Mouse (Mus musculus) thymus, postnatal 10 days (tissue): ENCODE data around the gene Ssc4d.

Source experiments
- DNase-seq, 2 experiments: peaks; one replicate each; pipeline ENCODE4 v3.0.0; 2021; ENCODE audit warnings: low spot score in 2 of 2

Ssc4d gene

DNA sequence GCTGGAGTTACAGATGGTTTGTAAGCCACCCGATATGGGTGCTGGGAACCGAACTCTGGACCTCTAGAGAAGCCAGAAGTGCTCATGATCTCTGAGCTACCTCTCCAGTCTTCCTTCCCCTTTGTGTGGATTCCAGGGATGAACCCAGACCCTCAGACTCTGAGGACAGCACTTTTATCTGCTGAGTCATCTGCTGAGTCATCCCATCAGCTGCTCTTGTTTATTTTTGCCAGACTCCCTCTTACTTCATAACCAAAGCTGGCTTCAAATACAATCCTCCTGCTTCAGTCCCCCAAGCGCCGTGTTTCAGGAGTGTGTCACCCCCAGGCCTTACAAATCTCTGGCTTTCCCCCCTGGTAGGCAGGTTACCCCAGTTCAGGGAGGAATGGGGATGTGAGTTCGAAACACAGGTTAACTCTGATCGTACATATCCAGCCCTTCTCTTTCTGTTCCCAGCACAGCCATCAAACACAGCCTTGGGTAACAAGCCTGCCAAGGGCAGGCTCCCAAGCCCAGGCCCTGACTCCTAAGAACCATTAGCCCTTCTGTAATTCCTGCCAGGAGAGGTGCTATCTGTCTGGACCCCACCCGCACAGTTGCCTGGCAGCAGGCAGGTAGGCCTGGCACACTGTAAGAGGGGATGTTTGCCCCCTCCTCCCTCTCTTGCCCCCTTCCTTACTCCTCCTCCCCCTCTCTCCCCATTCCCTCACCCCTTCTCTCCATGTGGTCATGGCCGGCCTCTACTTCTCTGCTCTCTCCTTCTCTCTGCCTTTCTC lies 1.8 kb upstream of the Ssc4d start:
- no peak for DNase-seq

DNA sequence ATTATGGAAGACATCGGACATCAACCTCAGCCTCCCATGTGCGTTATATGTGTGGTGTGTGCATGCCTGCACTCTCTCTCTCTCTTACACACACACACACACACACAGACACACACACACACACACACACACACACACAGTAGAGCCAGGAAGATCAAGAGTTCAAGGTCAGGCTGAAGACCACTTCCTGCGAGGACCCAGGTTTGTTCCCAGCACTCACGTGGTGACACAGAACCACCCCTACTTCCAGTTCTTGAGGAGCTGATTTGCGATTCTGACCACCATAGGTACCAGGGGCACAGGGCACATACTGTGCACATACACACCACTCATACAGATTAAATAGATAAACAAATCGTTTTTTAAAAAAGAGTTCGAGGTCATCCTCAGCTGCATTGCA lies 2.5 kb downstream of the Ssc4d start:
- no peak for DNase-seq

DNA sequence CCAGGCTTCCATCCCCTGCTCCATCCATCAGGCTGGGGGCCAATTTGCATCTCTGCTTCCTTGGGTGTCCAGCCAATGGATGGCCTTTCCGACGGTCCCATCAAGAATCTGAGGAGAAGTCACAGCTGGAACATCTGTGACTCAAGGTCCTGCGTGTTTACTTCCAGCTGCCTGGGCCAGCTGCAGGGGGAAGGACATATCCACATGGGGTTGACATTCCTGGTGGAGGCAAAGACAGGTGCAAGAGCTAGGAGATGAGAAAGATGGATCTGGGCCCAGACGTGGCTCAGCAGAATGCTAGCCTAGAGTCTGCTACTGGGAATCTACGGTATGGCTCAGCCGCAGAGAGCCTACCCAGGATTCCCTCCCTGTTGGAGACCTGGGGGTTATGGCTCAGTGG lies 4.1 kb downstream of the Ssc4d start:
- DNase-seq: no peak

DNA sequence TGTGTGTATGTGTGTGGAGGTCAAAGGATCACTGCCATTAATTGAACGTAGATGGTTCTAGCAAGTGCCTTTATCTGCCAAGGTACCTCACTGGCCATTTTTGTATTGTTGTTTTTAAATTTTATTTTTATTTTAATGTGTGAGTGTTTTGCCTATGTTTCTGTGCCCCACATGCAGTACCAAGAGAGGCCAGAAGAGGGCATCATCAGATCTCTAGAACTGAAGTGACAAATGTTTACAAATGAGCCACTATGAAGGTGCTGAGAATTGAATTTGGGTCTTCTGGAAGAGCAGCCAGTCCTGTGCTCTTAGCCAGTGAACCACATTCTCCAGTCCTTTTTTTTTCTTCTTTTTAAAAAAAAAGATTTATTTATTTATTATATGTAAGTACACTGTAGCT lies 5.5 kb downstream of the Ssc4d start:
- DNase-seq: peak; percentile 48 to 75

DNA sequence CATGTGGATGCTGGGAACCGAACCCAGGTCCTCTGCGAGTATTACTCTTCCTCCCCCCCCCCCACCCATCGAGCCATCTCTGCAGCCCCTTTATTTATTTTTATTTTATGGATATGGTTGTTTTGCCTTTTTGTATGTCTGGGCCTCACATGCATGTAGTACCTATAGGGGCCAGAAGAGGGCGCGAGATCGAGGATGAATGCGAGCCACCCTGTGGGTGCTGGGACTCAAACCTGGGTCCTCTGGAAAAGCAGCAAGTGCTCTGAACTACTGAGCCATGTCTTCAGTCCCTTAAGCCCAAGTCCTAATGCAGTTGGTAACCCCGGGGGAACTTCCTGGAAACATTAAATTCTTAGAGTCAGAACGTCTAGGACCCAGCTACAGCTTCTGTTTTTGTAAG lies 7.5 kb downstream of the Ssc4d start:
- DNase-seq: peak in 1 of 2 experiments; percentile 34

DNA sequence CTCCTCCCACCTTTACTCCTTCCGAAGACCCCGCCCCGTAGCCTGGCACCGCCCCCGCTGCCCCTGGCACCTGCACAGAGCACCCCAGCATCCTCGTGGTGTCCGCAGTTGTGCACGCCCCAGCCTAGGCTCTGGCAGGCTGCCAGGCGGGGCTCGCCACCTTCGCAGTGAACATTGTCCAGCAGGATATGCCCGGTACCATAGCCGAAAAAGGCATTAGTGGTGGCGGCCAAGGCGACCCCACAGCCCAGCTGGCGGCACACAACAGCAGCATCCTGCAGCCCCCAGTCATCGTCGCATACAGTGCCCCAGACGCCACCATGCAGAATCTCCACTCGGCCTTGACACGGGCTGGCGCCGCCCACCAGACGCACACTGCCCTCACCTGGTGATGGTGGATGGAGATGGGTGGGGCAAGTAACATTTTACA lies 8.8 kb downstream of the Ssc4d start:
- DNase-seq: no peak

DNA sequence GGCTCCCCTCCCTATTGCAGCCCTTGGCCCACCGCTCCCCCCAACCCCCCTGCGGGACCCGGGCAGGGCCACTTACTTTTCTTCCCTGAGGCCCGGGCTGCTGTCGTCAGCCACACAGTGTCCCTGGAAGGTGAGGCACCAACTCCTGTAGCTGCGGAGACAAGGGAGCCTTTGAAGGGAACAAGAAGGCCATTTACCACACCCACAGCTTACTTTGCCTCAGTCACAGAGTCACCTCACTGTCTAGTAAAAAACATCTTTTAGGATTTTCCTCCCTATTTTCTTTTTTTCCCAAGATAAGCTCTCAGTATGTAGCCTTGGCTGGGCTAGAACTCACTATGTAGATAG lies 11.1 kb downstream of the Ssc4d start:
- DNase-seq: no peak

DNA sequence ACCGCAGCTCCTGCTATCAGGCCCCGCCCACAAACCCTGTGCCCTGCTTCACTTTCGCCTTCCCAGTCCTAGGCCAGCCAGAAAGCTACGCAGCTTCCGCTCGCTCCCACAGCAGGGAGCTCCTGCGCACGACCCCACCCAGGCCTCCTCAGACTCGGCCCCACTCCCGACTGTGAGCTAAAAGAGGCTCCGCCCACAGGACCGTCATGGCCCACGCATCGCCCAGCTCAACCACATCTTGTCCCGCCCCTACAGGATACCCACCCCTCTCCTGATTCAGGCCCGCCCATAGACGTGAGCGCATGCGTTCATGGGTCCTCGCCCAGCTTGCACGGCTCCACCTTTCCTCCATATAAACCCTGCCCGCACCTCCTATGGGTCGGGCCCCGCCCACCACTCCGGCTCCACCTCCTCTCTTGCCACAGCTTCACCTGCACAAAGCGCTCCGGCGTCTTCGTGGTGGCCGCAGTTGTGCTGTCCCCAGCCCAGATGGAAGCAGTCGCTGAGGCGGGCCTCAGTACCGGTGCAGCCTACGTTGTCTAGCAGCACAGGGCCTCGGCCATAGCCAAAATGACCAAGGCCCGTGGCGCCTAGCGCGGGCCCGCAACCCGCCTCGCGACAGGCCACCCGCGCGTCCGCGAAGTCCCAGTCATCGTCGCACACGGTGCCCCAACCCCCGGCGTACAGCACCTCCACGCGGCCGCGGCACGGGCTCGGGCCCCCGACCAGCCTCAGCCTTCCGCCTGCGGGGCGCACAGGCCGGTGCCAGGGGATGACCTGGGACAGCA lies 11.6 kb downstream of the Ssc4d start:
- DNase-seq: peak; percentile 97 to 99

DNA sequence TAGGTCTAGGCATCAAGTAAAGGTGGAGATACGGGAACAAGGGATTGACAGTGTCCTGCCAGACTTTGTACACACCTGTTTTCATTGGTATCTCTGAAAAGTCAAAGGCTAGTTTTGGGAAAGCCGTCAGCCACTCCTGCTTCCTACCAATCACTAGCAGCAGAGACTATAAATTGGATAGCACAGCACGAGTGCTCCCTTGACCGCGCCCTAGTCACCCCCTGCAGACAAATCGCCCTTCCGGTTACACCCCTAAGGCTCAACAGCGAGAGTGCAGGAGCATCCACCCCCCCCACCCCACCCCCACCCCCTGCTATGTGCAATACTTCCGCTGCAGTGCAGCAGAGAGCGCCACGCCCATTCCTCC lies 12.2 kb downstream of the Ssc4d start:
- no peak for DNase-seq

DNA sequence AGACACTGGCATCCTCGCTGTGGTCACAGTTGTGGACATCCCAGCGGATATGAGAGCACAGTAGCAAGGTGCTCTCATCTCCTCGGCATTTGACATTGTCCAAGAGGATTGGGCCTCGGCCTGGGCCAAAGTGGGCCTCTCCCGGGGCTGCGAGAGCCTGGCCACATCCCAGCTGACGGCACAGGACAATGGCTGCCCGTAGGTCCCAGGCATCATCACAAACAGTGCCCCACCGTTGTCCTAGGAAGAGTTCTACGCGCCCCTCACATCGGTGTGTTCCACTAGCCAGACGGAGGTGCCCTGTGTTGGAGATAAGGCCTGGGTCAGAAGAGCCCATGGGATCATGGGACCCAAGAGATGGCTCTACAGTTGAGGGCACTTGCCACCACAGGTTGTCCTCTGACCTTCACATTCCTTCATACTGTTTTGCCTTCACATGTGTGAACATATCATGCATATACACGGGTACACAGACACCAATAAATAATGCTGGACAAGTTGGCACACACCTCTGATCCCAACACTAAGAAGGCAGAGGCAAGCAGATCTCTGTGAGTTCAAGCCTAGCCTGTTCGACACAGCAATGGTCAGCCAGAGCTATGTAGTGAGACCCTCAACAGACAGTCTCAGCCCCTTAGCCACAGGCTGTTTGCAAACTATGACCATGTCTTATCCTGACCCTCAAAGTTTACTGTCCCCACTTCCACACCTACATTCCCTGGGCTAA lies 13.3 kb downstream of the Ssc4d start:
- no peak for DNase-seq

DNA sequence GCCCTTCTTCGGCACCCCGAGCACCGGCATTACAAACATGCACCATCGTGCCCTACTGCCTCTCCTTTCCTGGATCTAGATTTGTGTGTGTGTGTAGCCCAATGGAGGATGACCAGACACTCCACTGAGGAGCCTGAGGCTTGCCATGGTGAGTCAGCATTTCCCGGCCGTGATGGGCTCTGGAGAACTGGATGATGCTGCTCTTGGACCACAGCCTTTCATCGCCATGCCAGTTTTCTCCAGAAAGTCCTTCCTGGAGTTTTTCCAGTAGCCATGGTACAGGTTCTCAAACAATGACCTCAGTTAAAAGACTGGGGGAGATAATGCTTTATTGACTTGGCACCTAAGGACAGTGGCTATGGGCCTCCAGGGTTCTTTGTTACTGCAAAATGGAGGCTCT lies 14.4 kb downstream of the Ssc4d start:
- DNase-seq: no peak

DNA sequence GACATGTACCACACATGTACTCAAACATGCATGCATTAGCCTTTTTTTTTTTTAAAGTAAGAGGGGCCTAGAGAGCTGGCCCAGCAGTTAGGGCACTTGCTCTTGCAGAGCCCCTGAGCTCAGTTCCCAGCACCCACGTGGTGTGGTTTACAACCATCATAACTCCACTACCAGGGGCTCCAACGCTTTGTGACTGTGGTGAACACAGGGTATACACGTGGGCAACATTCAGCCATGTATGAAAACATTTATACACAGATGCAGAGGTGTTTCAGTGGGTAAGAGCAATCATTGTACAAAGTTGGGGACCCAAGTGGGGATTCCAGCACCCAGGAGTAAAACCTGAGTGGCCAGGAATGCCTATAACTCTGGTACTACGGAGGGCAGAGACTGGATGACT lies 16.0 kb downstream of the Ssc4d start:
- DNase-seq: no peak

DNA sequence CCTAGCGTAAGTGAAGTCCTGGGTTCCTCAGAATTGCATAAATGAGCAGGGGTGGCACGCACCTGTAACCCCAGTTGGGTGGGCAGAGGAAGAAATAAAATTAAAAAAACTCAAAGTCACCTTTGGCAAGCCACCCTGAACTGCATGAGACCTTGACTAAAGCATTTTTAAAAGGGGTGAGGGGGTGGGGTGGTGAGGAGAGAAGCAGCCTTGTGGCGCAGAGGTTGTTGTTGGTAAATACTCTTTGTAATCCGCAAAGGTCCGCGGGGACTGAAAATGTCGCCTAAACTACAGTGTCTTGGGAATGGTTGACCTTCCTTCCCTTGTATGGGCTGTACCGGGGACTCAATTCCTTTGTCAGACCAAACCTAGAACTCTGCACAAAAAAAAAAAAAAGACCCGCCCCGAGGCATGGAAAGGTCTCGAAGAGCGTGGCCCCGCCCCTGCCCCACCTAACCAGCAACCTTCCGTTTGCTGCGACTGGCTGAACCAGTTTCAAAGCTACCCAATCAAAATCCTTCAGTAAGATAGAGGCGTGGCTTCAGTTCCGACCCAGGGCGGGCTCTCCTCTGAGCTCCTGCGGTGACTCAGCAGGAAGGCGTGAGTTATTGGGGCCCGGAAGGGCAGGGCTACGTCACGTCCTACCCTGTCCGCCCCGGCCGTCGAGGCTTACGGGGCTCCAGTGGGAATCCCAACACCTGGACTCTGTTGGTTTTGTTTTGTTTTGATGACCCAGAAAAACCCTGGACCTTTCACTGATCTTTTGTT lies 16.9 kb downstream of the Ssc4d start:
- DNase-seq: peak; percentile 91 to 96

DNA sequence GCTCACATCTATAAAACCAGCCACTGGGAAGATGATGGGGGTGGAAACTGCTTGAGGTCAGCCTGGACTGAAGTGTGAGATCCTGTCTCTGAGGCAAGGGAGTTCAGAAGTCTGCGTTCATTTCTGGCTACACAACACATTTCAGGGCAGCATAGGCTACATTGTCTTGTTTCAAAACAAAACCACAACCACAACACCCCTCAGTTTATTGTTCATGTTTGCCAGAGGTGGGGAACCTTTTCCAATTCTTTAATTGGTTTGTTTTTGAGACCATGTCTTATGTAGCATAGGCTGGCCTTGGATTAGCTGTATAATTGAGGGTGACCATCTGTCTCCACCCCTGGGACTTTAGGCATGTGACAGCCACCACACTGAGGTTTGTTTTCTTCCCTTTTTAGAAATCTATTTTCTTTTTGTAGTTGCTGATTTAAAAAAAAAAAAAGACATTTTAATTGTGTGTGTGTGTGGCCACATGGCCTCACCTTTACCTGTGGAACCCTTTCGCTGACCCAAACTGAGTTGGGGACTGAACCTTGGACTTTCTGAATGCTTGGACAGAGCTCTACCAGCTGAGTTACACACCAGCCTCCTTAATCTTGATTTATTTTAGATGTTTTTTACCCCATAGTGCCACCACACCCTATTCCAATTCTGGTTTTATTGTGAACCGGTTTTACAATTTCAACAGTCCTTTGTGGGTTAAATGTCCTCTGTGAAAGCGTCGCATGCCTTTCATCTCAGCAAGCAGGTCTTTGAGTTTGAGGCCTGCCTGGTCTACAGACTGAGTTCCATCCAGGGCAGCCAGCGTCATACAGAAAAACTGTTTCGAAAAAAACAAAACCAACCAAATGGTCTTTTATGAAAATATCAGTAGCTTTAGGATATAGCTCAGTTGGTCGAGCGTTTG lies 17.8 kb downstream of the Ssc4d start:
- DNase-seq: no peak

DNA sequence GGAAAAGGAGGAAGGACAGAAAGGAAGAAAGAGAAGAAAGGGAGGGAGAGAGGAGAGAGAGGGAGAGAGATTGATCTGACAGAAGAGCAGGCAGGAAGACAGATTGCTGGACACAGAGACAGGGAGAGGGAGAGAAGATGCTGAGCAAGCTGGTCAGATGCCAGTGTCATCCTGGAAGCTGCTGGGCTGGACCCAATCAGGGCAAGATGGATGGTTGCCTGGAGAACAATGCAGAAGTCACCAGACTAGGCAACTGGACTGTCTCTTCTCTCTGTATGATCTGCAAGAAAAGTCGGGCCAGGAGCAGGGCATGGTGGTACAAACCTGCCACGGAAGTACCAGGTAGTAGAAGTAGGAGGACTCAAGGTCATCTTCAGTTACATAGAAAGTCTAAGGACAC lies 21.5 kb downstream of the Ssc4d start:
- no peak for DNase-seq

DNA sequence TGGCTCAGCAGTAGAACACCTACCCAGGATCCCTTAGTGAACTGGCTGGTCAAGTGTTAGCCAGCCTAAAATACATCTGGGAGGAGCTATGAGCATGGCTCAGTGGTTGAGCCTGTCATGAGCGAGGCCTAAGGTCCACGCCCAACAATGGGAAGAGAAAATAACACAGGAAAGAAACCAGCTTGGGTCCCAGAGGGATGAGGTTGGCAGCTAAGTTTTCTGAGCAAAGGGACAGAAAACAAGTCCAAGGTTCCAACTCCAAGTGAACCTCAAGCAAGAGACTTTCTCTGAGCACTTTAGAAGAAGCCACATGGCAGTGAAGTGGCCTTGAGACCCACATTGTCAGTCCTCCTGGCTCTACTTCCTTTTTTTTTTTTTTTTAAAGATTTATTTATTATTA lies 22.7 kb downstream of the Ssc4d start:
- DNase-seq: no peak

DNA sequence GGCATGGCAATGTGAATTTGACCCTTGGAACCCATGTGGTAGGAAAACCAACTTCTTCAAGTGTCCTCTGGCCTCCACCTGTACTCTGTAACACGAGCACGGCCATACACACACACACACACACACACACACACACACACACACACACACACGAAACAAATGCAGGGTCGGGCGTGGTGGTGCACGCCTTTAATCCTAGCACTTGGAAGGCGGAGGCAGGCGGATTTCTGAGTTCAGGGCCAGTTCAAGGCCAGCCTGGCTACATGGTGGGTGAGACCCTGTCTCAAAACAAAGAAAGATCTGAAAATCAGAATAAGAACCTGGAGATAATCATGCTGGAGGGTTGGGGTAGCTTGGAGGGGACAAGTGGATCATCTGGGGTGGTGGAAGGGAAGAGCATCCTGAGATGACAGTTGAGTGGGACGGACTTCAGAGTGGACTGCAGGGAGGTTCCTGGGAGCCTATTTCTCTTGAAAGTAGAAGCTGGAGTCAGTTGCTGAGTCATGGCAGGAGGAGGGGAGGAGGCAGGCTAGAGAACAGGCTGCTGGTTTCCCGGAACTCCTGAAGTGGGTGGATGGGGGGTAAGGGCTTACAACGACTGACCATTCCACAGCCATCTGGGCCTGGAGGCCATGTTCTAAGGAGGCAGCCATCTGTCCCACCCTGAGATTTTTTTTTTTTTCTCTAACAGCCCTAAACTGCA lies 23.5 kb downstream of the Ssc4d start:
- no peak for DNase-seq

DNA sequence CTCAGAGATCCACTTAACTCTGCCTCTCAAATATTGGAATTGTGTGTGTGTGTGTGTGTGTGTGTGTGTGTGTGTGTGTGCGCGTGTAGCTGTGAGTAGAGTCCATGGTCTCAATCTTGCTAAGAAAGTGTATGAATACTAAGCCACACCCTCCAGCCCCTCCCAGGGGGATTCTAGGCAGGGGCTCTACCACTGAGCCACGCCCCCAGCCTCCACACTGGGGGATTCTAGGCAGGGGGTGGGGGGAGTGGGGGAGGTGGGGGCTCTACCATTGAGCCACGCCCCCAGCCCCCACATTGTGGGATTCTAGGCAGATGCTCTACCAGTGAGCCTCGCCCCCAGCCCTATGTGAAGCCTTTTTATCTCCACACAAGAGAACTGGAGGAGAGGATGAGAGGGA lies 27.7 kb downstream of the Ssc4d start:
- no peak for DNase-seq

DNA sequence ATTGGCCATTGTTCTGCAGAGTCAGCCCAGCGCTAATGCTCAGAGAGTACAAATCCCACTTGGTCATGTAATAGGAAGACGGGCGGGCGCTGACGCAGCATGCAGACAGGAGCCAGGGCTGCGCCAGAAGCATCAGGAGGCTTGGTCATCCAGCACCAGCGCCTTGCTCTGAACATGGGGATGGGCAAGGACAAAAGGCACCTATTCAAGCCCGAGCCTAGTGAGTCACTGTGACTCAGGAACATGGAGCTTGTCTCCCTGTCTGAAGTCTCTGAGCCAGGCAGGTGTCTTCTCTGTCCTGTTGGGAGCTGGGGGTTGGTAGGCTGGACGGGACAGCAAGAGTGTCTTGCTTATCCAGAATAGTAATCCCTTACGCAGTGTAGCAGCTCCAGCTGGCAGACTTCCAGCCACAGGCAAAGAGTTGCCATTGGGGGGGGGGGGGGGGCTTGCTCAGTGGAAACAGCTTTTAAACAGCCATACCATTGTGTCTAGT lies 28.4 kb downstream of the Ssc4d start:
- DNase-seq: no peak

DNA sequence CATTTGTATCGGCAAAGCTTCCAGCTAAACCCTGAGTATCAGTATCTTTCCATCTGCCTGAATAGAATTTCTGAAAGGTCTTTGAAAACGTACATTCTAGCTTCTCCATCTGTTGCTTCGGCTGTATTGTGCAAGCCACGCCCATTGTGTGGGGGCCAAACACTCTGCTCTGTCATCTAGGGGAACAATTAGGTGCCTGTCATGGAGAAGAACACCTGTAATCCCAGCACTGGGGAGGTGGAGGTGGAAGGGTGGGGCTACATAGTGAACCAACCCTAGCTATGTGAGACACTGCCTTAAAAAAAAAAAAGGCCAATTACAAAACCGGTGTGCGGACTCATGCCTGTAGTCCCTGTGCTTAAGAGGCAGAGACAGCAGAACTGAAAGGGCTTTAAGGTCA lies 31.6 kb downstream of the Ssc4d start:
- DNase-seq: no peak
